Mouse (Mus musculus) brain, embryonic 18.5 days (tissue): ENCODE data around the gene Prkab1.

ENCODE experiments used
- DNase-seq: peaks from one replicate; pipeline ENCODE4 v3.0.0-alpha.2; 2012; ENCODE audit warnings: low read depth, low spot score

The Prkab1 gene

DNA sequence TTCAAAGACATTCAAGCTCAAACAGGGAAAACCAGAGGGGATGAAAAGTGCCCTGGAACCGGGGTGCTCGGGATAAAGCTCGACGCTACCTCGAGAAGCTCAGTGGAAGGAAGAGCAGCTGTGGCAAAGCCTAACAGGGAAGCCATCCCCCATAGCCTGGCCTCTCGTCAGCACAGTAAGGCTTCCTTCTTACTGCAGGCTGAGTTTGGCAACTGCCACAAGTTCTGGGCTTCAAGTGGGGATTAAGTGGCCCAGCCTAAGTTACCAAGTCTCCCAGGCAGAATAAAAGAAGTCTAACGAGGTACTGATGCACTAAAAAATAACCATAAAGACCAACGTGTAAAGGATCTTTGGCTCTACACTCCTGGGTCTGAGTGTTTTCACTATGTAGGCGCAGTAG is 6.1 kb downstream of the Prkab1 start:
- DNase-seq, result no peak

DNA sequence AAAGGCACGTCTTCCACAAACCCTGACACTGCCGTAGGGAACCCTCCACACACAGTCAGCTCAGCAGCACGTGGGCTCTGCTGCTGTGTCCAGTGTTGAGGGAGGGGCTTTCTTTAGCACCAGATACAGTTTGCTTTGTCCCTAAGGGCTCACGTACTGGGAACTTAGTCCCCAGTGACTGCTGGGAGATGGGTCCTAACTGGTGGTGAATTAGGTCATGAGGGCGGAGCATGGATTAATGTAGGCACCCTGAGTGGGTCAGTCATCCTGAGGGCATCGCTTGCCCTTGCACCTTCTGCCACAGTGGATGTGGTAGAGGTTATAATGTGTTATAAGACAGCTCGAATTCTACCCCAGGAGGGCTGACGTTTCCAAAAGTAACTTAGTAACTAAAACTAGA is 6.9 kb downstream of the Prkab1 start:
- no peak for DNase-seq

DNA sequence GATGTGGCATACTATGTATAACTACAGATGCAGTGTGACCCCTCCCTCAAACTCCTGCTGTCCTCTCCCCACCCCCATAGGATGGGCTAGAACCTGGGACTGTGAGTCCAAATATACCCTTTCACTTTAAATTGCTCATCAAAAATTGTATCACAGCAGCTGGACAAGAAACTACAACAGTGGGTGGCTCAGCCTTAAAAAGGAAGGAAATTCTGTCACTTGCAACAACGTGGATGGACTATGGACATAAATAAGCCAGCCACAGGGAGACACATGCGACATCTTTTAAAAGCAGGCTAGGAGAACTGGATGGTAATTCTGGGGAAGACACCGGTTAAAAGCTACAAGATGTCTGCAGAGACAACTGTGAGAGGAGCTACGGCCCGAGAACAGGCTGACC is 7.8 kb downstream of the Prkab1 start:
- no peak for DNase-seq

DNA sequence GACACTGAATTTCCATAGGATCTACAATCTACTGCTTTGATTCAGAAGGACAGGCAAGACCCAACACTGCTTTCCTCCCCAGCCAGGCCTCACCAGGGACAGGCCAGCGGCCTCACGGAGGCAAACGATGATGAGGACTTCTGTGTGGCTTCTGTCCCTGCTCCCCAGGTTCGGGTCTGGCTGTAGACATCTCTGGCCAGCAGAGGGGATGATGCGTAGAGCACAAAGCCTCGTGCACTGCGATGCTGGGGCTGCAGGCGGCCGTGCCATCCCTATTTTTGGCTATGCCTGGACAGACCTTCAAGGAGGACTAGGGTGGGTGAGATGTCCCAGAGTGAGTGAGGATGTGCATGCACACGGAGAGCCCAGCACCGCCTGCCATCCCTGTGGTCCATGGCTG is 10.1 kb downstream of the Prkab1 start:
- DNase-seq, result no peak

DNA sequence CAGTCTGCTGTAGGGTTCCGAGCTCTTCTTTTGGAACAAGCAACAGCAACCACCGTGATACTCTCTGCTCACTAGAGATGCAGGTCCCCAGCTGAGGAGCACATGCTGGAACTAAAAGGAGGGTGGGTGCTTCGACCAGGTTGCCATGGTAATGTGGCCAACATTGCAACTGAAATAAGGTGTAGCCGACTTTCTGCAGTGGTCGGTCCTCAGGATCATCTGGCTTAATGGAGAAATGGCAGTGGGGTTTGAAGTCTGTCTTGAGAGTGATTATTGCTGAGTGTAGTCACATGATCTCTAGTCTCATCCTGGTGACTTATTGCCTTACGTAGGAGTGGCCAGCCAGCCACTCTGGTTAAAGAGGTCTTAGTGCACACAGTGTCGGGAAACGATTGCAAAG is 10.5 kb downstream of the Prkab1 start:
- DNase-seq, result no peak

DNA sequence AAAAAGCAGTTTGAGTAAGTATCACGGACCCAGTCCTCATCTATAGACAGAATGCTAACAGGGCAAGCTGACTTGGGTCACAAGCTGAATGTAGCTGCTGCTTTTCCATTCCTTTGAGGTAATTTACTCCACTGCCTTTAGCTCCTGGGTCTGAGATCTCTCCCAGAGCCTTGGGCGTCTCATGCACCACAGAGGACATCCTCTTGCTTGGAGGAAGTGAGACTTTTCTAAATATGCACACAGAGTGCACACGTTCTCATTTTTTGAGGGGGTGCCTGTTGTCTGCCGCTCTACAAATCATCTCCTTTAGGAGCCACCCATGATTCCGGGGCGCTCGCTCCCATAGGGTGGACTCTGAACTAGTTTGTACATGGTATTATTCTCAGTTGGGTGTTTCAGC is 11.8 kb downstream of the Prkab1 start:
- DNase-seq, result no peak

DNA sequence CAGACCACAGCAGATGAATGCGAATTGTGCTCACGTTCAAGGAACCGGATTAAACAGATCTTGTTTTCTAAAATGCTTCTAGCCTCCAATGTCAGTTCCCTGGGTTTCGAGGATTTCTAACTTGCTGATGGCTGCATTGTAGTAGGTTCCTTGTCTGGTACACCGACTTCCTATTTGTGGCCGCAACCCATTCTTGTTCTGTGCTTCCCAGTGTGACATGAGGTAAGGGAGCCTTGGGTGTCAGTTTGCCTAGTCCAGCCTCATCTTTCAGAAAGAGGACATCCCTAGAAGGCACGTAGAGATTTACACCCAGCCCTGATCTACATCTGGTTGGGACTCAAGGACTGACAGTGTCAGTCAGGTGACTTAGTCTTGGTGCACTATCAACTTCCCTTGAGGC is 12.6 kb downstream of the Prkab1 start:
- DNase-seq, result no peak

DNA sequence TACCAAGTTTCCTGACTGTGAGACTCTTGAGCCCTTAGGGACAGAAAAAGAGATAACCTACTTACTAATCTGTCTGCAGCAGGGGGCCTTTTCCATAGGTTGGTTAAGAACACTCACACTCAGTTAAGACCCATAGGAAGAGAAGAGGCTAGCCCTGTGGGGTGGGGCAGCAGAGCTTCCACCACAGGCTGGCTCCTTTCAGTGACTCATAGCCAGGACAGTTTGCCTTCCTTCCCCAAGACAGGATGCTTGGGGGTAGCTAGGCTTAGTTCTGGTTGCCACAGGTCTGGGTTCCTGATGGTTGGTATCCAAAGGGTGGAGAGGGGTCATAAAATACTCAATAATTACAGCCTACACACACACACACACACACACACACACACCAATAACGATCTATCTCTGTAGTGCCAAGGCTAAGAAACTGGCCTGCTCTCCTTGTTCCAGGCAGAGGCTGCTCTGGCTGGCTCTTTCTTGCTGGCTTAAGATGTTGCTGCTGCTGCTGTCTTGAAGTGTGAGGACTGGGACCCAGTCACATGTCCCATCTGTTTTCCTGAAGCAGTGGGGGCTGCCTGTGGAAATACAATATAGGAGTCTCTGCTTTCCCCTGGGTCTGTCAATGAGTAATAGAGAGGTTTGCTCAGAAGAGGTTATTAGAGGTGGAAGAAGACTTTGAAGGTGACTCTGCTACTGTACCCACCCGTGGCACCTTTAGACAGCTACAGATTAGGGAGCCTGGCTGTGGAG is 14.3 kb downstream of the Prkab1 start:
- DNase-seq, result no peak

DNA sequence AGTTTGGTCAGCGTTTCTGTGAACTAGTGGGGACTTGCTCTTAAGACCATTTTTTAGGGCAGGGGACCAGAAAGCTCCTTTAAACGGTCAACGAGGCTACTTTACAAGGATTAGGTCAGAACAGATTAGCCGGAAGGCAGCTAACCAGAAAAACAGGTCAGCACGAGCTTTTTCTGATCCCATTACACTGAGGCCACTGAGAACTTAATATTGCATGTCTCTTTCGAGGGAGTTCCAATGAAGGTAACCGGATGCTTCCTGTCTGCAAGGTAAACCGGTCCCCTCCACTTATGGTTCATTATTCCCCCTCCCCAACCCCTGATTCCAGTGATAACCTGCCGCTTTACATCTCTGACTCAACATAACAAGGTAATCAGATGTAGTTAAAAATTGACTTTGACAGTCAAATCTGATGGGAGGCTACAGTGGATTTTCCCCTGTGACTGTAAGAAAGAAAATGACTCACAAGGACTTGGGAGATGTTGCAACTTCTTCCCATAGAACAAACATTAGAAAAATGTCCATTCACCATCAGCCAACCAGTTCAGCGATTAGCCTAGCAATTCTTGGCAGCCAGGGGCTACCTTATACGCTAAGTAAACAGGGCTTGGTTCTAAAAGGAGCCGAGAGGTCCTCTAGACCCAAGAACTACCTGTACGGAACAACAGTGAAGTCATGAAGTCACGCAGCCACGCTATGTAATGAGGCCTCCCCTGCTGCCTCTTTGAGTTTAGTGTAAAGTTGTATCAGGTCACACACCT is 15.0 kb downstream of the Prkab1 start:
- no peak for DNase-seq

DNA sequence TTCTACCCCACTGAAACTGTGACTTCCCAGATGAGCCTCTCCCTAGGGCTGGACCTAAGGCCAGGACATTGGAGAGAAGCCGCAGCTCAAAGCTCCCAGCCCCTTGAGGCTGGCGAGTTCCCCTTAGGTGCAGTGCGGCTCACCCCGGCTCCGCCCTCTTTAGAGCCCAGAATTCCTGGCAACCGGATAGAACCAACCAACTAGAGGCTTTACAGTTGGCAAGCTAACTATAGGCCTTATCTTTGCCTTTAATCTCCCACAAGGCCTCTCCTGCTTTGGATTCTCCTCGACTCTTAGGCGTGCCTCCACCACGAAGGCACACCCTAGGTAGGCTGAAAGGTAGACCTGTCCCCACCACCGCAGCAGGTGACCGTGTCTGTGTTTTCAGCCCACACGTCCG is 16.6 kb downstream of the Prkab1 start:
- no peak for DNase-seq

DNA sequence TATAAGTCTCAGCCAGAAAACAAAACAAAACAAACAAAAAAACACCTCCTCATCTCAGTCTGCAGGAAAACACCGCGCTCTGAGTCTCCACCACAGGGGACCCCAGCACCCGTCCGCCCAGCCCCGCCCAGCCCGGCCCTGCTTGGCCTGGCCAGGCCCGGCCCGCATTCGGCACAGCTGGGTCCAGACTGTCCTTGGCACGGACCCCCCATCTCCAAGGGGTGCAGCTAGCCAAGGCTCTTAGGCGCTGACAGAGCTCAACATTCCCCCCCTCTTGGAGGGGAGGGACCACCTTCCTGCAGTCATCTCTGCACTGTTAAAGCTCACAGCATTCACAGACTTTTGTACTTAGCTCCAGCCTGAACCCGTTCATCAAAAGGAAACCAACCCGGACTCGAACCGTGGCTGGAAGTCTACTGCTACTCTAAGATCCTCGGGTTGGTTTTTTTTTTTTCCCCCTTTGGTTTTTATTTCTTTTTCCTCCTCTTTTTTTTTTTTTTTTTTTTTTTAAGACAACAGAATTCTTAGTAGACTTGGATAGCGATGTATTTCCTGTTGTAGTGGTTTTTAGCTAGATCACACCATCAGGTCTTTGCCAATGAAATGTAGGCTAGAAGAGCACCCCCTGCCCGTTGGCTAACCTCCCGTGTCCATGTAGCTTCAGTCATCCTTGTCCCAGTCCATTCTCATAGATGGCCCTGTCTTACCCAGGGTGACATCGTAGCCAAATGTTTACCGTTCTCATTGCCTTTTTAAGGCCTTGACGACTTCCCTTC is 17.8 kb downstream of the Prkab1 start:
- no peak for DNase-seq

DNA sequence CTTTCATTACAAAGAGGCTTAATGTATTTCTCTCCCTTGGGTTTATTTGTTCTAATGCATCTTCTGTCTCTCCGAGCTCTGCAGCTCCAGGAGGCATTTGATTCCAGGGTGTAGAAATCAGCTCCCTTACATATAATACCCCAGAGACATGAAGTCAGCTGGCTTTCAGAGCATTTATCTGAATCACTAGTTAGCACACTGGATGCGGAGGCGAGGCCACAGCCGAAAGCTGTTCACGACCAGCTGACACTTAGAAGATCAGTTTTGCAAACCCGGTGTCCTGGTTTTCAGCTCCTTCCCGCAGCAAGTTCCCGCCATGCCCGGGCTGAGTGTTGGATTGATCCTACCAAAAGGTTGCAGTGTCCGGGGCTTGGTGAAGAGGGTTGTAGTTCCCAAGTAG is 20.0 kb downstream of the Prkab1 start:
- DNase-seq, result no peak

DNA sequence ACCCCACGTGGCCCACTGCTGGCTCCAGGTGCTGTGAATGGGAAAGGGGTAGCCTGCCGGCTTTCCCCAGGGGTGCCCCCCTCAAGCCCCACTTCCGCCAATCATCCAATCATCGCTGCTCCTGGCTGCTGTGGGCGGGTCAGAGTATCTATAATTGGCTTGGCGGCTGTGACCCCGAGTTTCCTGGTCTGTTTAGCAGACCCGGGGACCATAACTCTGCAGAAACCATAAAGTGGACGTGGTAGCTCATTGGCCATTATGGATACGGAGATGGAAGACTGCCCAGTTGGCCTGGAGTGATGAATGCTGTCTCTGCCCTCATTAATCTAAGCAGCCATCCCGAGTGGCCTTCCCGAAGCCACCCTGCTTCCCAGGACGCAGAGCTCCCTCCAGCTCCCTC is 20.5 kb downstream of the Prkab1 start:
- DNase-seq, result no peak

DNA sequence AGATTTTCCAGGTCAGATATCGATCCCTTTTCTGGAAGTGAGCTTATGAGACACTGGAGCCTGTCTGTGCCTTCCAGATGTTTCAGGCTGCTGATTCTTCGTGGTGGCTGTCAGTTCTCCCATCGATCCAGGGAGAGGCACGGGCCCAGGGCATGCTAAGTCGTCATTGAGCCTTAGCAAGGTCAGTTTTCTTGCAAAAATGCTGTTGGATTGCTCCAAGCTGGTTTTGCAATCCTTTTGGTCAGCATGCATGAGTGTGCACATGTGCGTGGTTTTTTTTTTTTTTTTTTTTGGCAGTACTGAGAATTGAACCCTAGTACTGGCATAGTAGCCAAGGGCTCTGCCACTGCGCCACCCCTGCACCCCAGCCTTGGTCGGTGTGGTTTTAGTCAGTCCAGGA is 21.2 kb downstream of the Prkab1 start:
- no peak for DNase-seq

DNA sequence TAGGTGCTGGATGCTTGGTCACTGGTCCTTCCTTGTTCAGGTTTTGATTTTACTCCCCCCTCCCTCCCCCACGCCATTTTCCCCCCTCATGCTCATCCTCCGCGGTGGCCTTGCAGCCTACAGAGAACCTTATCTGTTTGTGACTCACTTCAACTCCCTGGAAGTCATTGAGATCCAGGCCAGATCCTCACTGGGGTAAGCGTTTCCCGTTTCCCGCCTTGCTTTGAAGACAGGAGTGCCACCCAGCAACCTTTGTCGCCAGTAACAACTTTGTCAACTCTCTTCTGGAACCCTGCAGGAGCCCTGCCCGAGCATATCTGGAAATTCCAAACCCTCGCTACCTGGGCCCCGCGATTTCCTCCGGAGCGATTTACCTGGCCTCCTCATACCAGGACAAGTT is 26.9 kb downstream of the Prkab1 start:
- no peak for DNase-seq

DNA sequence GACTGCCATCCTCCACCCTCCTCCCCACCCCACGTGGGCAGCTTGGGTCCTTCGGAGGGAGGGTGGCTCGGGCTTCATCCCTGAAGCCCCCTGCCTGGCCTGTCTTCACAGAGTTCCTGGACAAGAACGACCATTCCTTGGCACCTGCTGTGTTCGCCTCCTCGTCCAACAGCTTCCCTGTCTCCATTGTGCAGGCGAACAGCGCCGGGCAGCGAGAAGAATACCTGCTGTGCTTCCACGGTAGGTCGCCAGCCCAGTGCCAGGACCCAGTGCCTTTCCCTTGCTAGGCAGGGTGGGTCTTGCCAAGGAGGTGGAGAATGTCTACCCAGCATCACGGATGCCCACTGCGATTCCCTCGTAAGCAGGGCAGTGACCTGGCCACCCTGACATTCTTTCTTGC is 30.2 kb downstream of the Prkab1 start:
- DNase-seq, result no peak

DNA sequence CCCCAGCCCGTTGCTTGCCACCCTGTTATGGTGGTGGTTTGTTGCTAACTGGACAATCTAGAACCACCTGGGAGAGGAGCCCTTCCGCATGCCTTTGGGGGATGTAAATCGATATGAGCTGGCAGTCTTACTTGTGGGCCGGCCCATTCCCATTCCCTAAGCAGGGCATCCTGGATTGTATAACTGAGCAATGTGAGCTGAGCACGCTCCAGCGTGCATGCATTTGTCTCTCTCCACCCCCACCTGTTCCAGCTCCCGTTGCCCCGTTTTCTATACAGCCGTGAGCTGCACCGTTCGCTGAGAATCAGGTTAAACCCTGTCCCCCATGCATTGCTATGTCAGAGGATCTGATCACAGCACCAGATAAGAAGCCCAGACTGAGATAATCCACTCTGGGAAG is 32.6 kb downstream of the Prkab1 start:
- no peak for DNase-seq

DNA sequence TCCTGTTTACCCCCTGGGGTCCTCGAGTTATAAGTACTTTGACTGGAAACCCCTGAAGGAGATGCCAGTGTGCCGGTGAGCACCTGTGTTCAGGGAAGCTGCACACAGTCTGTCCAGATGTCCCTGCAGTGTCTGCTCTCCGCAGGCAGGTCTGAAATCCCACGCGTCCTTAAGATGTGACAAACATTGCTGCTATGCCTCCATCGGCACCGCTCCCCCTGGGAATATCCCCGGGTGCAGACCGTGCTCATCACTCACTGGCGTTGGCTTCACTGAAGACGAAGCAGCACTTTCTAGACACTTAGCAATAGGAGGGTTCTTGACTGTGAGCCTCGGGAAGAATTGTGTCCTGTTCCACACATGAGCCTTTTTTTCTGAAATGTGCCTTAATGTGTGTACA is 37.0 kb downstream of the Prkab1 start:
- no peak for DNase-seq

DNA sequence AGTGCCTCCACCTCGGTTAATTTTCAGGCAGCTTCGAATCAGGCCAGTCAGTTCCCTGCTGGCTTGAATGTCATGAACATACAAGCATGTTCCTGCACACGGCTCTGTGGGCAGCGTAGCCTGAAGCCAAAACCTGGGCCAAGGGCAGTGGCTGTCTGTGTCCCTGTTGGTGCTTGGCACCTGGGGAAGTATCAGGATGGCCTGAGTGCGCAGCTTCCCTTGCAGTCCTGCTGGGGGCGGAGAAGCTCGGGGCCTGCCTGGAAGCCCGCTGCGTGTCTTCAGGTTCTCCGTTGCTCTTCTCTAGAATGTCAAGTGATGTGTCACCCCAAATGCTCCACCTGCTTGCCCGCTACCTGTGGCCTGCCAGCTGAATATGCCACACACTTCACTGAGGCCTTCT is 39.2 kb downstream of the Prkab1 start:
- no peak for DNase-seq

DNA sequence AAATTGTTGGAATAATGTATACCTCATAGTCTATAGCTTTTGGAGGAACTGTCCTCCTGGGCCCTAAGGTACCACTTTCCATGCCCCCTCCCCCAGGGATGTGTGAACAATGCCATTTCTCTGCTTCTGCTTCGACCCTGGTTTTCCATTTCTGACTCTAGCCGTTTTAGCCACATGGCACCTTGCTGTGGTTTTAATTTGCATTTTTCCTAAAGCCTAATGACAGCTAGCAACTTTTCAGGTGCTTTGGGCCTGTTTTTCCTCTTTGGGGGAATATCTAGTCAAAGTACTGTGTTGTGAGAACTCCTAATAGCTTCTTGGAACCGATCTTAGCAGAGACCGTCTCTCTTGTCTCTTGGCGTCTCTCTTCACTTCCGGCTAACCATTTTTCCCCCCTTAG is 39.9 kb downstream of the Prkab1 start:
- DNase-seq, result no peak

DNA sequence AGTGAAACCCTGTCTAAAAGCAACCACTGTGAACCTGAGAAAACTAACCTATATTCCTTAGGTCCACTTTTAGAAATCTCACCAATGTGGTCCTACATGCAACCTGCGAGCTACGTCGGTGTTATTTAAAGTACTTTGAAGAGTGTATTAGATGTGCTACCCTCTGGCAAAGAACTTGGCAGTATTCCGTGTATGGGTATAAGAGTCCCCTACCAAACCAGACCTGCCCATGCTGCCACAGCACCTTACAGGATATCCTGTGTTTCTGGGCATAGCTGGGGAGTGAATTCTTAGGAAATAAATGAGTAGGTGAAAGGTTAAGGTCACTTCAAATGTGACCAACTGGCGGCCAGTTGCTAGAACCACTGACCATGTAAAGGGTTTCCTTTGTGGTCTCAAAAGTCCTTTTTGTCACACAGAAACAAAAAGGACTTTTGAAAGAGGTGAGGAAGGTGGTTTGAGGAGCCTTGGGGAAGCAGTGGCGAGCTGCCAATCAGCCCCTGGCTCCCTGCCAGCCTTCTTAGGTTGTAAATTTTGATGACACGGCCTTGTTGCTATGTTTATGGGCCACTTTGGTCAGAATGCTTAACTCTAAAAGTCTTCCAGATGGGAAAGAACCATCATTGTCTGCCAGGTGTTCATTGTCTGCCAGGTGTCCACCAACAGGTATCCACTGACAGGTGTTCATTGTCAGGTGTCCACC is 41.5 kb downstream of the Prkab1 start:
- DNase-seq, result no peak

DNA sequence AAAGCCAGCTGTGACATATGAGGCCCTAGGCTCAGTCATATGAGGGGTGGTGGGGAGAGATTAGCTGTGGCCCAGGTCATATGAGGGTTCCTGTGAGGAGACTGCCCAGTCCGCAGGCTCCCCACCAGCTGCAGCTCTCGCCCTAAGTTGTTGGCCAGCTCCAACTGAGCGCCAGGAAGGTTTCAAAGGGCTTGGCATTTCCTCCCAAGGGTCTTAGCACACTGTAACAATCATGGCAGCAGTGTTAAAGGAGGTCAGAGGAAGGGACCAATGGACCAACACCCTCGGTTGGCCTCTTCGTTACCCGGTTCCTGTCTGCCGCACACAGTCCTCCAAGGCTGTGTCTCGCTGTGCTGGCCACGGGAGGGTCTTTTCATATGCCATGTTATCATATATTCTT is 43.8 kb downstream of the Prkab1 start:
- no peak for DNase-seq
